Mouse (Mus musculus) CH12.LX (cell line): ENCODE measurements around the gene Lmnb2. TPM values are rescaled to one million over a fixed set of nuclear protein-coding genes. Genes with fewer than 3 reads are reported as not detected.

ENCODE experiments used
- DNase-seq: peaks from one replicate; pipeline ENCODE4 v3.0.0-alpha.2; 2013; ENCODE audit errors: extremely low read depth
- H3K27ac ChIP-seq: 2 replicates; pipeline ENCODE4 v1.5.1; 2012; ENCODE audit warnings: low read depth, mild to moderate bottlenecking, control low read depth, moderate library complexity; ENCODE audit not compliant: insufficient read depth
- H3K27me3 ChIP-seq: replicated peaks from 2 replicates; pipeline ENCODE3; 2012; ENCODE audit warnings: inconsistent platforms
- H3K36me3 ChIP-seq, 2 experiments: replicated peaks in 1 of 2; 2 replicates each; pipeline versions ENCODE3 to v1.6.1; 2012; ENCODE audit warnings: inconsistent platforms in 1 of 2, low read length in 1 of 2, mild to moderate bottlenecking in 1 of 2, mixed read lengths in 1 of 2, moderate library complexity in 1 of 2; ENCODE audit not compliant: control insufficient read depth in 1 of 2, insufficient read depth in 1 of 2
- H3K4me1 ChIP-seq, 2 experiments: 2 replicates each; pipeline ENCODE4 v1.6.1; 2012; ENCODE audit warnings: inconsistent platforms in 1 of 2, moderate library complexity in 1 of 2; ENCODE audit not compliant: insufficient read depth in 2 of 2, control insufficient read depth in 1 of 2
- H3K4me2 ChIP-seq: 2 replicates; pipeline ENCODE4 v1.6.1; 2012; ENCODE audit warnings: low read depth, mild to moderate bottlenecking, control low read depth; ENCODE audit not compliant: poor library complexity, insufficient read depth, severe bottlenecking
- H3K4me3 ChIP-seq, 3 experiments: fragments of 150-350 bp in 1 of 3; sonication (generic) in 1 of 3; replicated peaks in 1 of 3; 2 replicates each; pipeline versions ENCODE3 to v1.5.1; 2011 to 2012; ENCODE audit warnings: low read depth in 2 of 3, low read length in 2 of 3, mild to moderate bottlenecking in 2 of 3, moderate library complexity in 2 of 3, control low read depth in 1 of 3, improper control_type of control experiment in 1 of 3, inconsistent platforms in 1 of 3, mixed read lengths in 1 of 3; ENCODE audit not compliant: poor library complexity in 1 of 3
- H3K79me2 ChIP-seq: replicated peaks from 2 replicates; pipeline ENCODE4 v1.6.1; 2012; ENCODE audit warnings: mild to moderate bottlenecking, moderate library complexity; ENCODE audit not compliant: control insufficient read depth, poor library complexity, insufficient read depth, severe bottlenecking; ENCODE audit errors: extremely low read depth
- H3K9ac ChIP-seq: 2 replicates; pipeline ENCODE4 v1.6.1; 2012; ENCODE audit warnings: low read depth, mild to moderate bottlenecking, control low read depth, moderate library complexity; ENCODE audit not compliant: insufficient read depth
- H3K9me3 ChIP-seq: replicated peaks from 2 replicates; pipeline ENCODE3; 2012; ENCODE audit warnings: low read length, inconsistent platforms, mixed read lengths
- BHLHE40 ChIP-seq: IDR thresholded peaks from 2 replicates; pipeline ENCODE4 v1.6.1; 2011; ENCODE audit warnings: mild to moderate bottlenecking, low read depth, low read length, improper control_type of control experiment
- E2F4 ChIP-seq: IDR thresholded peaks from 2 replicates; pipeline ENCODE4 v1.6.1; 2011; ENCODE audit warnings: low read depth, low read length, improper control_type of control experiment; ENCODE audit not compliant: insufficient replicate concordance
- ELF1 ChIP-seq: IDR thresholded peaks from 2 replicates; pipeline ENCODE4 v1.6.1; 2014; ENCODE audit warnings: low read depth, mild to moderate bottlenecking, inconsistent platforms, low read length, improper control_type of control experiment
- EP300 ChIP-seq: IDR thresholded peaks from 2 replicates; pipeline ENCODE4 v1.6.1; 2011; ENCODE audit warnings: low read length, improper control_type of control experiment
- ETS1 ChIP-seq: conservative IDR thresholded peaks from 2 replicates; pipeline ENCODE4 v1.6.1; 2012; ENCODE audit warnings: low read depth, mild to moderate bottlenecking, inconsistent platforms, low read length, improper control_type of control experiment, moderate library complexity
- HCFC1 ChIP-seq: IDR thresholded peaks from 2 replicates; pipeline ENCODE4 v1.6.1; 2012; ENCODE audit warnings: low read depth, mild to moderate bottlenecking, inconsistent platforms, low read length, improper control_type of control experiment
- IRF4 ChIP-seq: IDR thresholded peaks from 2 replicates; pipeline ENCODE4 v1.6.1; 2014; ENCODE audit warnings: low read depth, mild to moderate bottlenecking, inconsistent platforms, low read length, improper control_type of control experiment
- MAFK ChIP-seq: IDR thresholded peaks from 2 replicates; pipeline ENCODE4 v1.6.1; 2011; ENCODE audit warnings: low read length, improper control_type of control experiment; ENCODE audit not compliant: insufficient replicate concordance
- MAX ChIP-seq: IDR thresholded peaks from 2 replicates; pipeline ENCODE4 v1.6.1; 2011; ENCODE audit warnings: low read length, improper control_type of control experiment
- MAZ ChIP-seq: IDR thresholded peaks from 2 replicates; pipeline ENCODE4 v1.6.1; 2012; ENCODE audit warnings: low read depth, mild to moderate bottlenecking, inconsistent platforms, low read length, improper control_type of control experiment, moderate library complexity
- NELFE ChIP-seq: IDR thresholded peaks from 2 replicates; pipeline ENCODE4 v1.6.1; 2011; ENCODE audit warnings: low read depth, low read length, improper control_type of control experiment
- NRF1 ChIP-seq: IDR thresholded peaks from 2 replicates; pipeline ENCODE4 v1.6.1; 2014; ENCODE audit warnings: low read depth, mild to moderate bottlenecking, inconsistent platforms, low read length, improper control_type of control experiment, moderate library complexity
- POLR2A ChIP-seq: IDR thresholded peaks from 2 replicates; pipeline ENCODE4 v1.6.1; 2011; ENCODE audit warnings: low read depth, mild to moderate bottlenecking, improper control_type of control experiment, low read length
- SMC3 ChIP-seq: IDR thresholded peaks from 2 replicates; pipeline ENCODE4 v1.6.1; 2011; ENCODE audit warnings: low read depth, low read length, improper control_type of control experiment
- UBTF ChIP-seq: IDR thresholded peaks from 2 replicates; pipeline ENCODE4 v1.6.1; 2012; ENCODE audit warnings: low read depth, mild to moderate bottlenecking, inconsistent platforms, low read length, improper control_type of control experiment, moderate library complexity
- USF2 ChIP-seq: conservative IDR thresholded peaks from 2 replicates; pipeline ENCODE4 v1.6.1; 2011; ENCODE audit warnings: low read depth, low read length, improper control_type of control experiment
- ZC3H11A ChIP-seq: IDR thresholded peaks from 2 replicates; pipeline ENCODE4 v1.6.1; 2012; ENCODE audit warnings: low read depth, mild to moderate bottlenecking, inconsistent platforms, low read length, improper control_type of control experiment
- ZMIZ1 ChIP-seq: IDR thresholded peaks from 2 replicates; pipeline ENCODE4 v1.6.1; 2012; ENCODE audit warnings: low read depth, mild to moderate bottlenecking, inconsistent platforms, low read length, improper control_type of control experiment
- dilution Hi-C: fragments of 300-500 bp; cut with MboI; formaldehyde crosslinking; loops from 2 replicates; pipeline ENCODE4 v1.14.3; 2020; ENCODE audit warnings: low sequenced_read_pairs; ENCODE audit not compliant: extremely low pct_unique_long_range_greater_than_20kb, extremely low pct_ligation_motif_present
- in situ Hi-C: fragments of 300-500 bp; cut with MboI; formaldehyde crosslinking; loops from 3 replicates; pipeline ENCODE4 v1.14.3; 2019; ENCODE audit warnings: low sequenced_read_pairs, low pct_ligation_motif_present, low pct_unique_long_range_greater_than_20kb, mixed read lengths
- polyA plus RNA-seq: library from polyadenylated mRNA; unstranded; fragments of >175 nt; gene quantifications from 2 replicates; pipeline ENCODE4 v1.2.1, GENCODE M21; 2012; ENCODE audit warnings: low read depth; ENCODE audit not compliant: insufficient read length
- total RNA-seq, 2 experiments: library from RNA; depleted of rRNA; stranded (reverse); fragments of 300-350 nt in 1 of 2; fragments of >200 nt in 1 of 2; gene quantifications; 2 replicates each; pipeline ENCODE4 v1.2.3; 2012 to 2014

Lmnb2 gene
- total and polyA plus RNA-seq, 3 experiments = 20.7 to 25.8 (median 23.7) TPM

GRCm38 (mm10) chr10:80944231-80944630 lies 26.2 kb upstream of the Lmnb2 start:
- dilution Hi-C loops = no loop called here
- Histone ChIP-seq H3K4me3 (no peak overlapping the region), H3K4me2 (no peak overlapping the region), H3K79me2 (no peaks in the 10 kb centered on the region), H3K4me1 (peaks cover 24 to 50% of the 10 kb centered on the region in 2 experiments)
- DNase-seq = no peak
- TF ChIP-seq IRF4 = no peak
- TF ChIP-seq, all 38 proteins: peak for 0
- no peak overlapping the region for H3K9ac ChIP-seq
- in situ Hi-C loops = no loop called here
- H3K27me3 ChIP-seq = peaks cover 36% of the 10 kb centered on the region
- H3K36me3 ChIP-seq = no peaks in the 10 kb centered on the region
- no peak overlapping the region for H3K27ac ChIP-seq
- H3K9me3 ChIP-seq = no peaks in the 10 kb centered on the region

- no peaks in the 10 kb centered on the region for H3K9me3 ChIP-seq
- no peak overlapping the region for H3K4me3 ChIP-seq
- no peak overlapping the region for H3K4me2 ChIP-seq
- no peak for DNase-seq
- peaks cover 27 to 50% of the 10 kb centered on the region in 2 experiments for H3K4me1 ChIP-seq
- dilution Hi-C loops = no loop called here
- peaks cover 42% of the 10 kb centered on the region for H3K27me3 ChIP-seq
- H3K9ac ChIP-seq = no peak overlapping the region
- H3K36me3 ChIP-seq = no peaks in the 10 kb centered on the region
- TF ChIP-seq EP300 = no peak
- no peak for TF ChIP-seq ZC3H11A
- TF ChIP-seq ZMIZ1 = no peak
- TF ChIP-seq POLR2A = no peak
- no peak for TF ChIP-seq MAX
- in situ Hi-C loops = no loop called here
- no peaks in the 10 kb centered on the region for H3K79me2 ChIP-seq
- H3K27ac ChIP-seq = no peak overlapping the region
Observed at GRCm38 (mm10) chr10:80943701-80944100, 25.7 kb upstream of the Lmnb2 start.

- dilution Hi-C loops = no loop called here
- Histone ChIP-seq H3K27me3 (peaks cover 50% of the 10 kb centered on the region), H3K4me3 (no peak overlapping the region), H3K27ac (no peak overlapping the region), H3K4me1 (peaks cover 27 to 53% of the 10 kb centered on the region in 2 experiments), H3K36me3 (no peaks in the 10 kb centered on the region), H3K79me2 (no peaks in the 10 kb centered on the region), H3K9me3 (no peaks in the 10 kb centered on the region), H3K9ac (no peak overlapping the region), H3K4me2 (no peak overlapping the region)
- DNase-seq = no peak
- TF ChIP-seq MAFK (no peak), UBTF (no peak), HCFC1 (no peak), ELF1 (no peak), E2F4 (no peak), SMC3 (no peak), BHLHE40 (no peak), ETS1 (no peak), ZC3H11A (no peak), MAZ (no peak), USF2 (no peak), NELFE (no peak), IRF4 (no peak), NRF1 (no peak)
- in situ Hi-C loops = no loop called here
Observed at GRCm38 (mm10) chr10:80942919-80943318, 24.9 kb upstream of the Lmnb2 start.
